Mouse (Mus musculus) spleen, postnatal 10 days (tissue): ENCODE measurements around the gene Ano5.

ENCODE experiments used
- DNase-seq, 2 experiments: peaks; one replicate each; pipeline ENCODE4 v3.0.0; 2021 to 2022; ENCODE audit warnings: low spot score in 2 of 2

The Ano5 gene

GRCm38 (mm10) chr7:51510671-51511651 lies at the start of gene Ano5:
Gene Ano5 (plus strand): TSS chr7:51511029.
- no peak for DNase-seq

- no peak for DNase-seq
These were observed 11.4 kb upstream of the Ano5 start for GRCm38 (mm10) chr7:51499396-51499795.

DNA sequence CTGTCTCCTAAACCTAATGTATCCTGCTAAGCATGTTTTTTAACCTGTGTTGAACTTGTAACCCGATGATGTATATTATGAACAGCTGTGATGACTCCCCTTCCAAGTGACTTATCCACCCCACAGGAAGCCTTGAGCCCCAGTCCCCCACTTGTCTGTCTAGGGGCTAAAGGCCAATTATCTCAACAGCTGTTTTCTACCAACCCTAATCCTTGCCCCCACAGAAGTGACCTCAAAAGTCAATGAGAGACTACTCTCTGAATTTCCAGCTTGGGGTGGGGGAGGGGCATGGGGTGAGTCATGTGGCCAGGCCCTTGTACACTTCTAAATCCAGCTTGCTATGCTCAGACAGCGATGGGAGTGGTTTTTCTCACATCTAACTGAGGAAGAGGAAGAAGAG lies 6.9 kb upstream of the Ano5 start:
- no peak for DNase-seq

GRCm38 (mm10) chr7:51510147-51510546 lies 682 bp upstream of the Ano5 start:
- no peak for DNase-seq

DNA sequence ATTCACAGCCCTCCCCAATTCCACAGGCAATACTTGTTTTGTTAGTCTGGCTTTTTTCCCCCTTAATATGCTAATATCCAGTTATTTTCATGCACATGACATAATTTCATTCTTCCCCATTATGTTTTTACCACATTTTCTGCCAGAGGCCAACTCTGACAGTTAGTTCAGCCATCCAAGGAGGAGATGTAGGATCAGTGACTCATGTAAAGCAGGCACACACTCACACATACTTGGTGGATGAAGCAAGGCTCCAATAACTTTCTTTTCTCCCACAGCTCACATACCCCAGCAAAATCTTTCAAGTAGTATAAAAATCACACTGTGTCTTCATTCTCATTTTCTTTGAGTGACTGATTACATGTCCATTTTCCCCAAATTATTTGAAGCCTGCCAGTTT lies 28.5 kb downstream of the Ano5 start:
- DNase-seq = no peak

GRCm38 (mm10) chr7:51540736-51541135 lies 29.9 kb downstream of the Ano5 start:
- DNase-seq = peak in 1 of 2 experiments; percentile 14

DNA sequence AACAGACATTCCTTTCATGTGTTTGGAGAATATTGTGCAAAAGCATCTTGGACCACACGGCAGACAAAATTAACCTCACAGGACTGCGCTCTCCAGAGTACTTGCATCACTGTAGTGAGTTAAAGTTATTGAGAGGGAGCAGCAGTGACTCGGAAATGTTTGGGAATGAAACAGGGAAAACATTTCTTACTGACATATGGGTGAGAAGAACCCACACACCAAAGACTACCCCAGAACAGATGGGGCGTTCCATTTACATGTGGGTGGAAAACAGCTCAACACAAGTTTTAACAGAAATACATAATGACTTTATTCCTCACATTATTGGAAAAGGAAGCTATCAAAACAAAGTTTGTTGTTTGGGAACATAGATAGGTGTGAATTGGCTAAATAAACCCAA lies 89.2 kb downstream of the Ano5 start:
- no peak for DNase-seq

DNA sequence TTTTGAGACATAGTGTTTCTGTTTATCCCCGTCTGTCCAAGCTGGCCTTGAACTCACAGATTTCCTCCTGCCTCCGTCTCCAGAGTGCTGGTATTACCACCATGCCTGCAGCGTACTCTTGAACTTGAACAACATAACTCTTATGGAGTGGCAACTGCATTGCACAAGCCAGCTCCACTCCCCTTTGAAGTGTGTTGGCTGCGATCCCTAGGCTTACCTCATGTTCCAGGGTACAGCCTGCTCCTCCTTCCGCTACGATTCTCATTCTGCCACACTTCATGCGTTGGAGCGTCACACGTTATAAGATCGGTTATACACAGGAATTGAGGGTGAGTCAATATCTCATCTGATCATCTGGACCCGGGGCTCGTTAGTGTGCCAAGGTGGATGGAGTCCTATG lies 92.9 kb downstream of the Ano5 start:
- no peak for DNase-seq

DNA sequence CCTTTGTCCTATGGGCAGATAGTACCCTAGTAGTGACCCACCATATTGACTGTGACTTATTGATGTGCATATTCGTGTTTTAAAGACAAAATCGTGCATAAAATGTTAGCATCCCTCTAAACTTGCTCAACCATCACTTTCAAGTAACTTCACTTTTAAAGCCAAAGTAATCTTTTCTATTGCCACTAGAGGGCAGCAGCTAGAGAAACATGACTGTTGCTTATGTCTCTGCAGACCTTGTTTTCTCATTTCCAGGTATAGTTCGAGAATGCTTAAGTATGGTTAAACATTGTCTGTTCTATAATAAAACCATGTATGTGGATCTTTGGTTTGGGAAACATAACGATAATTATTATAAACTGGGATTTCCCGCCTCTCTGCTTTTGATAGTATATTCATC lies 103.6 kb downstream of the Ano5 start:
- DNase-seq = no peak

DNA sequence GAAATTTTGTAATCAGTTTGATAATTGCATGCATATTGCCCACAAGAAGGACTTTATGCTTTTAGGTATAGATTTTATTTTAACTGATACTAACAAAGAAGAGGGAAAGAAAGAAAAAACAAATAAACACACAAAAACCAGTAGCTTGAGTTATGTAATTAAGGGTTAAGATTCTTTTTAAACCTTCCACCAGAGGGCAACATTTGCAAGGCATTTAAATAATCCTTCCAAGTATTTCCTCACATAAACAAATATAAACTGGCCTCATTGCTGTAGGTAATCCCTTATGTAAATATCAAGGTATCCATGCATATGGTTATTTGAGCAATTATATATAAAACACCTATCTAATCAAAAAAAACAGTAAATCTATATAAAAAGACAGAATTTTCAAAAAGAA lies 107.1 kb downstream of the Ano5 start:
- DNase-seq = no peak

DNA sequence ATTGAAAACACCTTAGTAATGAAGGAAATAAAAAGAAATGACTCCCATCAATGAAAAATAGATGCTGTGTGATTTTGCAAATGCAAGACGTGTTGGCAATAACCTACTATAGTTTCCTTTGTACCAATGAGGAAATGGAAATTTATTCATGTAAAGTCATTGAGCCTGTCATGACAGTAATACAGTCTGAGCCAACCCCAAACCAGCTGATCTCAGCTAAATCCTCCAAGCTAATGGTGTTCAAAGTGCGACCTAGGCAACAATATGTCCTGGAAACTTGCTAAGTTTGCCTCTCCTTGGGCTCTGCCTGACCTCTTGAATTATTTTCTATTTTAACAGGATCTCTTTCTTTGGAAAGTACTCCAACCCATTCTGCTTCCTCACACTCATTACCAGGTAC lies 107.6 kb downstream of the Ano5 start:
- no peak for DNase-seq

DNA sequence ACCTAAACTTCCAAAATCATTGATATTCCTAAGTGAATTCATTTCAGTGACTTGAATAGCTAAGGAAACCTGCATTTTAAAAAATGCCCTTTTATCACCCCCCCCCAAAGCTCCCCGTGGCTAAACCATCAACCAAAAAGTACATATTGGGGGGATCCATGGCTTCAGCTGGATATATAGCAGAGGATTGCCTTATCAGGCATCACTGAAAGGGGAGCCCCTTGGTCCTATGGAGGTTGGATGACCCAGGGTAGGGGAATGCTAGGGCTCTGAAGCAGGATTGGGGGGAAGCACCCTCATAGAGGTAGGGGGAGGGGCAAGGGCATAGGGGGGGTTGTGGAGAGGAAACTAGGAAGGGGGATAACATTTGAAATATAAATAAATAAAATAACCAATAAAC lies 109.1 kb downstream of the Ano5 start:
- DNase-seq = no peak

GRCm38 (mm10) chr7:51621694-51622145 lies 110.9 kb downstream of the Ano5 start, which contains the start of gene Slc17a6:
Gene Slc17a6 (plus strand): TSS chr7:51622006.
- DNase-seq = peak in 1 of 2 experiments; percentile 20

GRCm38 (mm10) chr7:51622196-51622595 lies 111.4 kb downstream of the Ano5 start:
- DNase-seq = no peak

DNA sequence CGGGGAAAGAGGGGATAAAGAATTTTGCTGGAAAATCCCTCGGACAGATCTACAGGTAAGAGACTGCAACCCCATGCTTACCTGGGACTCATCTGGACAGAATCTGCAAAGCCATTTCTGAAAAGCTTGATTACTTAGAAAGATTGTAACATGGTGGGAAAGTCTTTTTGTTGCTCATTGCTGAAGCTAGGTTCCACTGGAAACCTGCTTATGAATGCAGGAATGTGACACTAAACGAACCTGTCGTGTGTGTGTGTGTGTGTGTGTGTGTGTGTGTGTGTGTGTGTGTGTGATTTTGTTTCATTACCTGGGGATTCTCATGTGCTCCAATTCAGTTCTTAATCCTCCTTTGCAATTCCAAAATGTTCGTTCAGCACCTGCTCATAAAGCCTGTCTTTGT lies 111.8 kb downstream of the Ano5 start:
- DNase-seq = no peak

DNA sequence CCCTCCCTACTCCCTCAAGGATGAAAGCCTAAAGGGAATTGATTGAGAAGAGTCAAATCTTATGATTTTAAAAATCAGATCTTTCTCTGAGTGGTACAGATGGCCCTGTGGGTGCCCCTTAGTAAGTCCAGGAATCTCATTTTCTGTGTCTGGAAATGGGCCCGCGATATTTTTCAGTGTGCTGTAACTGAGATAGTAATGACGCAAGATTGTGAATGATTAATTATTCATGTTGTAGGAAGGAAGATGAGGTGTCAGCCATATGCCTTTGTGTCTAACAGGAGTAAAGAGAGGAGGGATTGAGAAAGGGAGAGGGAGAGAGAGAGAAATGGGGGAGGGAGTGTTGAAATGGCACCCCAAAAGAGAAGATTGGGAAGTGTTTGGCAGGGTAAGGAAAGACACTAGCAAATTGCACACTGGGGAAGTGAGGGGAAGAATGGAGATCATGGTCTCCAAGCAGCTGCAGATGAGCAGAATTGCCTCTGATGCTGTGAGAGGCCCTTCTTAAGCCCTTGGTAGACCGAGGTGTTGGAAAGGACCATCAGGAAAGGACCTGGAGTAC lies 113.6 kb downstream of the Ano5 start:
- DNase-seq = no peak

DNA sequence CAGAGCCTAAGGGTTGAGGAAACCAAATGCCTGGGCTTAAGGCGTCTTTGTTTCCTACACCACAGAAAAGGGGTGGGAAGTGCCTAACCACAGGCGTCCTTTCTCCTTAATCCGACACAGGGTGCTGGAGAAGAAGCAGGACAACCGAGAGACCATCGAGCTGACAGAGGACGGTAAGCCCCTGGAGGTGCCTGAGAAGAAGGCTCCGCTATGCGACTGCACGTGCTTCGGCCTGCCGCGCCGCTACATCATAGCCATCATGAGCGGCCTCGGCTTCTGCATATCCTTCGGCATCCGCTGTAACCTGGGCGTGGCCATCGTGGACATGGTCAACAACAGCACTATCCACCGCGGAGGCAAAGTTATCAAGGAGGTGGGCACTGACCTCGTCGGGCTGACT lies 114.3 kb downstream of the Ano5 start:
- DNase-seq = no peak

DNA sequence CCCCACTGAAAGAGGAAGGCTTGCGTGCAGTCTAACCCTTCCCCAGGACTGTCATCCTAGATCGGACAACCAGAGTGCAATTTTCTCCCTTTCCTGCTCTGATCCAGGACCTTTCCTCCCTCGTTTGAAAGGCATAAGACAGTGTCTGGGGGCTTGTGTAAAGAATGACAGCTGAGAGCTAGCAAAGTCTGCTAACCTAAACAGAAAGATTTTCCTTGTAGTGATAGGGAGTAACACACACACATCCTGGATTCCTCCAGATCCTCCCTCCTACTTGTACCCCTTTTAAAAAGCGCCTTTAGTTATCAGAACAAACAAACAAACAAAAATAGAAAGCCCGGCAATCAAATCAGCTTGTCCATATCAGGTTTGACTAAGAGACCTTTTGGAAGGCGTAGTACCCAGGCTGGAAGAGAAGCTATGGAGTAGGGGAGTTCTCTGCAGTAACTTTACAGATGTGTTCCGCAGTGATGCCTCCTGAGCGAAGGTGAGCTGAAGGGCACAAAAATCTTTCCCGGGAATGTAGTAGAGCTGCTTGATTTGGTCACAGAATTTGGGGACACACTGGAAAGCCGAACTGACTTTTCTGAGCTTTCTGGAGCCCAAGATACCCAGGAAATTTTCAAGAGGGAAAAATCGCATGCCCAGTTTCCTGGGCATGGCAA lies 114.9 kb downstream of the Ano5 start:
- no peak for DNase-seq

GRCm38 (mm10) chr7:51626451-51627000 lies 115.7 kb downstream of the Ano5 start:
- no peak for DNase-seq

DNA sequence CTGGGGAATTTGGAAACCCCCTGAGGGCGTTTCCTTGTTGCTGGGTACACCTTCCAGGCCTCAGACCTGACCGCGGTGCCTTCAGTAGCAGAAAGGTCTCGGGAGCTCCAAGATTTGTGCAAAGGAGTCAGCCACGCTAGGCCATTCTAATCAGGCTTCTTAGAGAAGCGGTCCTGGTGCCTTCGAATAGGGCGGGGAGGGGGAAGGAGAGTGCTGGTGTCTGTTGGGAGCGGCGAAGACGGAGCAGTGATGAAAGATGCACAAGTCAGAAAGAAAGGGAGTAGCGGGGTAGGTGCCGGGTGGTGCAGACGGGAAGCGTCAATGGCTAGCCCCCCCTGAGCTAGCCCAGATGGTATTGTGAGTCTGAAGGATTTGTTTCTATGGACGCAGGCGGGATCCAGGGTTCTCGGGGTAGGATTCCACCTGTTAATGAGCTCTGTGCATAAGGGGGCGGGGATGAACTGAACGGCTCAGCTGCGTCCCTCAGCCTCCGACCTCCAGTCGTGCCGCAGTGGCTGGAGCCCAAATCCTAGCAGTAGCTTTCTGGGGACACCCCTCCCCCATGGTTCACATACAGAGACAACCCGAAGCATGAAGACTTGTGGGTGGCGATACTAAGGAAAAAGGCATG lies 116.3 kb downstream of the Ano5 start:
- no peak for DNase-seq

DNA sequence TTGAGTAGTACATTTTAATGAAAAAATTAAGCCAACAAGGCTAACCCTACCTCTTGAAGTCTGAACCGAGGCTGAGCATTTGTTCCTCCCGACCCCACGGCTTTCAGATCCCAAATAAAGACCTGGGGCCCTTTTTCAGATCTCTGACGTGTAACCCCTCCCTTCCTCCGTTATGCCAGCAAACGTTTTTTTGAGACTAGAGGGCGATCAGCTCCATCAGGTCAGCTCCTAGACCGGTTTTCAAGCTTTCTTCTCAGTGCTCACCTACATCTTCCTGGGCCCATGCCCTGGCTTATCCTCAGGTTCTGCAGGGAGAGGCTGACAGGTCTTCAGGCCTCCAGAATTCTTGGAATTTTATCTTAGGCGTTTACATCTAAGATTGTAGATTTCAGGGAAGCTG lies 116.8 kb downstream of the Ano5 start:
- DNase-seq = no peak

- DNase-seq = no peak
These were observed 117.5 kb downstream of the Ano5 start for GRCm38 (mm10) chr7:51628349-51628748.
